ENCODE assay signal across 8 mouse cellular contexts in genomic region chr3:109307406-109307805, GRCm38 (mm10). TPM values are rescaled to one million over a fixed set of nuclear protein-coding genes. Genes with fewer than 3 reads are reported as not detected.
A peak's percentile ranks its signal among the peaks of the same experiment; 100 is the strongest.
DNase-seq lines count a peak whose midpoint lies in the region; ATAC-seq lines count a peak whose summit lies in the region.

No protein-coding gene starts in this region.

- peak; percentile 21 for DNase-seq in adrenal gland, adult 2 months
- no peak for DNase-seq in adrenal gland, postnatal 14 days
- peak; percentile 43 to 59 for DNase-seq in right cerebral cortex, postnatal 10 days (ENCODE audit: low spot score in 2 of 2)
- no peak for DNase-seq in right cerebral cortex, postnatal 14 days
- DNase-seq in kidney, postnatal 36 days = peak; percentile 72 to 81
- DNase-seq in gastrocnemius, postnatal 36 days = no peak
- DNase-seq in MN1 (ENCODE audit: low spot score) = no peak

- intact Hi-C loops in gastrocnemius, postnatal 36 days (cut with DNase I) = no loop called here

- no peak for ATAC-seq in megakaryocyte-erythroid progenitor cell, adult 5-6 weeks (replicated peaks; ENCODE audit: low FRiP score, low TSS enrichment, poor library complexity, severe bottlenecking)

RNA-seq across cellular contexts. Expression of gene Vav3, which starts 33.0 kb away (rescaled TPM):
- 1 to 10 TPM; 3.6 to 4.9 TPM for total RNA-seq in adrenal gland, adult 2 months (2021)
- polyA plus RNA-seq in adrenal gland, adult 2 months (2012; rRNA removed) = 0.54 and 1.1 TPM in 2 replicates
- 5.6 and 7.2 TPM in 2 replicates for total RNA-seq in adrenal gland, postnatal 14 days (2021)
- 1 to 10 TPM; 1.3 to 1.6 TPM for total RNA-seq in gastrocnemius, postnatal 36 days (2021)
- total RNA-seq in megakaryocyte-erythroid progenitor cell, adult 5-6 weeks (2014; fragmentation: Nextera tagmentation) = 6.6 and 12.2 TPM in 2 replicates
- 5.5 and 11.3 TPM in 2 replicates for total RNA-seq in megakaryocyte-erythroid progenitor cell, adult 5-6 weeks (2017)

Comparison
In these comparisons a context has a peak if more than half of its experiments do, and no peak if none do; other contexts are left out.
1. DNase-seq: peak in adrenal gland, adult 2 months (single experiment), right cerebral cortex, postnatal 10 days (2 of 2) and kidney, postnatal 36 days (2 of 2); none in adrenal gland, postnatal 14 days (single experiment), right cerebral cortex, postnatal 14 days (single experiment), gastrocnemius, postnatal 36 days (0 of 2) and MN1 (single experiment).